Mouse (Mus musculus) MEL (cell line): ENCODE measurements around the gene Fus.

ENCODE experiments used
- CTCF ChIP-seq, 3 experiments: IDR thresholded peaks in 2 of 3; conservative IDR thresholded peaks in 1 of 3; 2 replicates each; pipeline ENCODE4 v1.5.1; 2011 to 2012; ENCODE audit warnings: low read length in 3 of 3, low read depth in 2 of 3, mild to moderate bottlenecking in 2 of 3, improper control_type of control experiment in 1 of 3, inconsistent platforms in 1 of 3, mixed read lengths in 1 of 3, moderate library complexity in 1 of 3; ENCODE audit not compliant: control insufficient read depth in 1 of 3, insufficient read depth in 1 of 3, poor library complexity in 1 of 3, severe bottlenecking in 1 of 3
- ZMIZ1 ChIP-seq: IDR thresholded peaks from 2 replicates; pipeline ENCODE4 v1.6.1; 2012; ENCODE audit warnings: low read depth, mild to moderate bottlenecking, inconsistent platforms, low read length, improper control_type of control experiment, moderate library complexity
- ZNF384 ChIP-seq: IDR thresholded peaks from 2 replicates; pipeline ENCODE4 v1.6.1; 2012; ENCODE audit warnings: low read depth, mild to moderate bottlenecking, inconsistent platforms, low read length, improper control_type of control experiment

DNA sequence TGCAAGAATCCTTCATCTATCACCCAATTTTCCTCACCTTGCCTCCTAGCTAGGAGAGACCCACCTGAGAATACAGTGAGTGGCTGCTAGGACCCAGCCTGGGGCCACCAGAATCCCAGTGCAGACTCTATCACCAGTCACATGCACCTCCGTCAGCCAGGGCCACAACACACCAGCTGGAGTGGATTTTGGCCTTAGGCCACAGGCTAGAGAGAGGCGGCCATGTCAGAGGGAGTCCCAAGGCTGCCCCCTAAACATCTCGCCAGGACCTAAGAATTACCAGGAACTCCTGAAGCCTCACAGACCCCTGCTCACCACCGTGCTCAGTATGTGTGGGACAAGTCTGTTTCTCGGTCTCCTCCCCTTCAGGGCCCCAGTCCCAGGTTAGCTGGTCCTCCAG lies 33.2 kb upstream of the Fus start:
- TF ChIP-seq CTCF (IDR thresholded peaks at IDR 0.05 in 2 of 3, conservative IDR thresholded peaks at IDR 0.05 in 1 of 3; ENCODE audit: control insufficient read depth in 1 of 3, insufficient read depth in 1 of 3, low read depth in 2 of 3, low read length in 3 of 3, poor library complexity in 1 of 3, severe bottlenecking in 1 of 3) (no peak), ZMIZ1 (no peak), ZNF384 (no peak)
